Mouse (Mus musculus): ENCODE results near the gene Rgs3. TPM values are rescaled to one million over a fixed set of nuclear protein-coding genes. Genes with fewer than 3 reads are reported as not detected.

The Rgs3 gene
- total and polyA plus RNA-seq, 2 experiments from 2014 or later = 52.1 to 114 TPM

DNA sequence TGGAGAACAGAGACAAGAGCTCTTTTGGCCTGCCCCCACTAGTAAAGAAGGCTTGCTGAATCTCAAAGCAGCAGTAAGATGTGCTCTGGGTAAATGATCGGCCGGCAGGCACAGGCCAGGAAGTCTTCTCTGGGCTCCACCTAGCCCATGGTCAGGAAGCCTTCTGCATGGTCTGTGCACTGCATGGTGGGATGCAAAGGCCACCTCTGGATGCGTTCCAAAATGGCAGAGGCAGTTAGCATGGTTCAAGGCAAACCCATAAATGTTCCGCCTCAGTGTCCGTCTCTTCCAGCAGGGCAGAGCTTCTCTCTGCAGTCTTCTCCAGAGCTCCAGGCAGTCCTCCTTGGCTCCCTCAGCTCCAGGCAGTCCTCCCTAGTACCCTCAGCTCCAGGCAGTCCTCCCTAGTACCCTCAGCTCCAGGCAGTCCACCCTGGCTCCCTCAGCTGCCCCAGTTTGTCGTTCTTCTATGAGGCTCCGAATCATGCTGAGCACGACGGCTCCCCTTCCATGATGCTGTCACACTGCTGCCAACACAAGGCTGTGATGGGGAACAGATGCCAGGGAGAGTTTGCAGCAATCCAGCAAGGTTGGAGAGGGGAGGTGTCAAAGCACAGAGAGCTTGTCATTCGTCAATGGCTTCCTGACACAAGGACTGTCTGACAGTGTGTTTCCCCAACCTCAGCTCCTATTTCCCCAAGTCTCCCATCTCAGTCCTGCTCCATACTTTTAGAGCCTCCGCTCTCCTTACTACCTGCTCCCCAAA lies 84.6 kb downstream of the Rgs3 start:
- no peaks in the 10 kb centered on the region for H3K27me3 ChIP-seq (ENCODE audit: control insufficient read depth, insufficient read depth, low read length)
- no peak overlapping the region for H3K9ac ChIP-seq (replicated peaks; ENCODE audit: low read depth, low read length)
- ATAC-seq (ENCODE audit: insufficient read depth, low read depth) = peak; percentile 57
- H3K4me3 ChIP-seq (ENCODE audit: low read depth, low read length) = no peak overlapping the region
- DNase-seq (ENCODE audit: low spot score) = peak; percentile 70
- WGBS = 51% methylated on average over 11 of the region's 11 CpGs
- TF ChIP-seq EP300 (IDR thresholded peaks at IDR 0.05; ENCODE audit: low read depth) = no peak
- TF ChIP-seq CTCF (IDR thresholded peaks at IDR 0.05; ENCODE audit: low read depth) = no peak
- peaks cover 21% of the 10 kb centered on the region for H3K4me1 ChIP-seq (ENCODE audit: control insufficient read depth, insufficient read depth)
- peaks cover 34% of the 10 kb centered on the region for H3K36me3 ChIP-seq (replicated peaks; ENCODE audit: control insufficient read depth, insufficient read depth, low read length)
- H3K4me2 ChIP-seq (ENCODE audit: low read depth, low read length) = no peak overlapping the region
- H3K27ac ChIP-seq (ENCODE audit: low read depth) = peak overlapping the region; percentile 75
- H3K9me3 ChIP-seq (replicated peaks; ENCODE audit: control insufficient read depth, low read length) = no peaks in the 10 kb centered on the region

GRCm38 (mm10) chr4:62646556-62647248 lies 87.1 kb downstream of the Rgs3 start:
- DNase-seq (ENCODE audit: low spot score) (no peak), ATAC-seq (ENCODE audit: insufficient read depth, low read depth) (no peak)
- Histone ChIP-seq H3K4me1 (ENCODE audit: control insufficient read depth, insufficient read depth) (peaks cover 7% of the 10 kb centered on the region; the same call in 1 of the 2 replicates), H3K4me3 (ENCODE audit: low read depth, low read length) (no peak overlapping the region), H3K4me2 (ENCODE audit: low read depth, low read length) (no peak overlapping the region), H3K9me3 (replicated peaks; ENCODE audit: control insufficient read depth, low read length) (no peaks in the 10 kb centered on the region), H3K9ac (replicated peaks; ENCODE audit: low read depth, low read length) (no peak overlapping the region), H3K27me3 (ENCODE audit: control insufficient read depth, insufficient read depth, low read length) (no peaks in the 10 kb centered on the region), H3K36me3 (replicated peaks; ENCODE audit: control insufficient read depth, insufficient read depth, low read length) (peaks cover 25% of the 10 kb centered on the region), H3K27ac (ENCODE audit: low read depth) (no peak overlapping the region)
- TF ChIP-seq EP300 (IDR thresholded peaks at IDR 0.05; ENCODE audit: low read depth) = no peak
- TF ChIP-seq CTCF (IDR thresholded peaks at IDR 0.05; ENCODE audit: low read depth) = no peak
- WGBS = 68% methylated on average over 9 of the region's 9 CpGs

GRCm38 (mm10) chr4:62648848-62649247 lies 89.2 kb downstream of the Rgs3 start:
- Histone ChIP-seq H3K4me2 (ENCODE audit: low read depth, low read length) (no peak overlapping the region), H3K27ac (ENCODE audit: low read depth) (no peak overlapping the region), H3K9ac (replicated peaks; ENCODE audit: low read depth, low read length) (no peak overlapping the region), H3K9me3 (replicated peaks; ENCODE audit: control insufficient read depth, low read length) (no peaks in the 10 kb centered on the region), H3K36me3 (replicated peaks; ENCODE audit: control insufficient read depth, insufficient read depth, low read length) (peaks cover 24% of the 10 kb centered on the region), H3K27me3 (ENCODE audit: control insufficient read depth, insufficient read depth, low read length) (no peaks in the 10 kb centered on the region), H3K4me3 (ENCODE audit: low read depth, low read length) (no peak overlapping the region), H3K4me1 (ENCODE audit: control insufficient read depth, insufficient read depth) (peaks cover 7% of the 10 kb centered on the region; the same call in 1 of the 2 replicates)
- DNase-seq (ENCODE audit: low spot score) (no peak), ATAC-seq (ENCODE audit: insufficient read depth, low read depth) (no peak)
- TF ChIP-seq EP300 (IDR thresholded peaks at IDR 0.05; ENCODE audit: low read depth) (no peak), CTCF (IDR thresholded peaks at IDR 0.05; ENCODE audit: low read depth) (no peak)
- 80% methylated on average over 3 of the region's 3 CpGs for WGBS

GRCm38 (mm10) chr4:62649536-62650230 lies 90.0 kb downstream of the Rgs3 start:
- TF ChIP-seq EP300 (IDR thresholded peaks at IDR 0.05; ENCODE audit: low read depth) = no peak
- no peak for TF ChIP-seq CTCF (IDR thresholded peaks at IDR 0.05; ENCODE audit: low read depth)
- H3K27me3 ChIP-seq (ENCODE audit: control insufficient read depth, insufficient read depth, low read length) = no peaks in the 10 kb centered on the region
- H3K4me3 ChIP-seq (ENCODE audit: low read depth, low read length) = no peak overlapping the region

GRCm38 (mm10) chr4:62651179-62651760 lies 91.6 kb downstream of the Rgs3 start:
- no peak for ATAC-seq (ENCODE audit: insufficient read depth, low read depth)

More at GRCm38 (mm10) chr4:62649536-62650230, 90.0 kb downstream of the Rgs3 start:
- WGBS = 84% methylated on average over 8 of the region's 8 CpGs
- no peak overlapping the region for H3K4me2 ChIP-seq (ENCODE audit: low read depth, low read length)
- H3K9me3 ChIP-seq (replicated peaks; ENCODE audit: control insufficient read depth, low read length) = no peaks in the 10 kb centered on the region
- H3K4me1 ChIP-seq (ENCODE audit: control insufficient read depth, insufficient read depth) = peaks cover 1% of the 10 kb centered on the region; the same call in 1 of the 2 replicates
- H3K9ac ChIP-seq (replicated peaks; ENCODE audit: low read depth, low read length) = no peak overlapping the region
- H3K36me3 ChIP-seq (replicated peaks; ENCODE audit: control insufficient read depth, insufficient read depth, low read length) = peaks cover 24% of the 10 kb centered on the region
- ATAC-seq (ENCODE audit: insufficient read depth, low read depth) = no peak
- DNase-seq (ENCODE audit: low spot score) = no peak
- H3K27ac ChIP-seq (ENCODE audit: low read depth) = no peak overlapping the region

More at GRCm38 (mm10) chr4:62651179-62651760, 91.6 kb downstream of the Rgs3 start:
- H3K9ac ChIP-seq (replicated peaks; ENCODE audit: low read depth, low read length) = no peak overlapping the region
- no peaks in the 10 kb centered on the region for H3K4me1 ChIP-seq (ENCODE audit: control insufficient read depth, insufficient read depth)
- DNase-seq (ENCODE audit: low spot score) = no peak
- H3K4me3 ChIP-seq (ENCODE audit: low read depth, low read length) = no peak overlapping the region
- no peaks in the 10 kb centered on the region for H3K9me3 ChIP-seq (replicated peaks; ENCODE audit: control insufficient read depth, low read length)
- no peaks in the 10 kb centered on the region for H3K27me3 ChIP-seq (ENCODE audit: control insufficient read depth, insufficient read depth, low read length)
- 52% methylated on average over 7 of the region's 7 CpGs for WGBS
- H3K36me3 ChIP-seq (replicated peaks; ENCODE audit: control insufficient read depth, insufficient read depth, low read length) = peaks cover 24% of the 10 kb centered on the region
- H3K4me2 ChIP-seq (ENCODE audit: low read depth, low read length) = no peak overlapping the region
- peak overlapping the region; percentile 1; the same call in 1 of the 2 replicates for H3K27ac ChIP-seq (ENCODE audit: low read depth)
- TF ChIP-seq CTCF (IDR thresholded peaks at IDR 0.05; ENCODE audit: low read depth) (no peak), EP300 (IDR thresholded peaks at IDR 0.05; ENCODE audit: low read depth) (no peak)

Measured in heart, postnatal 0 days (tissue).